Mouse (Mus musculus) liver, embryonic 11.5 days (tissue): ENCODE measurements around the gene Piga. TPM values are rescaled to one million over a fixed set of nuclear protein-coding genes. Genes with fewer than 3 reads are reported as not detected.

Source experiments
- ATAC-seq: fragments of 200-750 bp; cut with Nextera tagmentation; replicated peaks from 2 replicates; pipeline ENCODE4 v1.8.0; 2017; ENCODE audit warnings: moderate number of reproducible peaks, mild to moderate bottlenecking, moderate TSS enrichment, moderate library complexity; ENCODE audit not compliant: low FRiP score
- DNase-seq: peaks from one replicate; pipeline ENCODE4 v3.0.0-alpha.2; 2017; ENCODE audit warnings: low spot score
- H3K27ac ChIP-seq: fragments of 300-500 bp; sonication (generic); 2 replicates; pipeline ENCODE4 v1.5.1; 2014; ENCODE audit warnings: mild to moderate bottlenecking, low read depth, low read length, control low read depth
- H3K27me3 ChIP-seq: fragments of 300-500 bp; sonication (generic); replicated peaks from 2 replicates; pipeline ENCODE4 v1.6.1; 2014; ENCODE audit warnings: low read length, mixed read lengths; ENCODE audit not compliant: control insufficient read depth, insufficient read depth
- H3K36me3 ChIP-seq: fragments of 300-500 bp; sonication (generic); 2 replicates; pipeline ENCODE4 v1.6.1; 2014; ENCODE audit warnings: mild to moderate bottlenecking, low read length, moderate library complexity, mixed read lengths; ENCODE audit not compliant: control insufficient read depth, insufficient read depth
- H3K4me1 ChIP-seq: fragments of 300-500 bp; sonication (generic); replicated peaks from 2 replicates; pipeline ENCODE4 v1.6.1; 2014; ENCODE audit warnings: low read length, mixed read lengths; ENCODE audit not compliant: control insufficient read depth, insufficient read depth
- H3K4me2 ChIP-seq: fragments of 300-500 bp; sonication (generic); 2 replicates; pipeline ENCODE4 v1.6.1; 2014; ENCODE audit warnings: mild to moderate bottlenecking, control low read depth, moderate library complexity
- H3K4me3 ChIP-seq: fragments of 300-500 bp; sonication (generic); 2 replicates; pipeline ENCODE4 v1.5.1; 2014; ENCODE audit warnings: low read depth, low read length, control low read depth
- H3K9ac ChIP-seq: fragments of 300-500 bp; sonication (generic); 2 replicates; pipeline ENCODE4 v1.6.1; 2014; ENCODE audit warnings: low read depth, low read length, control low read depth
- H3K9me3 ChIP-seq: fragments of 300-500 bp; sonication (generic); 2 replicates; pipeline ENCODE4 v1.6.1; 2016; ENCODE audit warnings: low read length, inconsistent platforms, mixed read lengths; ENCODE audit not compliant: control insufficient read depth
- WGBS: fragments of 180-500 bp; shearing (Covaris S2); extraction: QIAGEN DNeasy Blood & Tissue Kit; methylation state at CpG from one replicate; pipeline ENCODE4 v1.1.7; 2014; 5-methylcytosine and 5-hydroxymethylcytosine counted together
- polyA plus RNA-seq: library from polyadenylated mRNA; unstranded; fragments of >200 nt; fragmentation: Nextera tagmentation; extraction: Ambion mirVana; gene quantifications from 2 replicates; pipeline ENCODE4 v1.2.1, GENCODE M21; 2014

The Piga gene
- polyA plus RNA-seq, 1 experiment from 2014 or later: 28.1 TPM

- 70% methylated on average over 2 of the region's 2 CpGs for WGBS
- no peak overlapping the region for H3K27ac ChIP-seq
- no peaks in the 10 kb centered on the region for H3K9me3 ChIP-seq
- H3K9ac ChIP-seq: no peak overlapping the region
- no peaks in the 10 kb centered on the region for H3K36me3 ChIP-seq
- H3K4me3 ChIP-seq: no peak overlapping the region
- H3K27me3 ChIP-seq: no peaks in the 10 kb centered on the region; the same call in none of the 2 replicates
- no peak for ATAC-seq
- DNase-seq: no peak
- H3K4me1 ChIP-seq: no peaks in the 10 kb centered on the region
- no peak overlapping the region for H3K4me2 ChIP-seq
Observed at GRCm38 (mm10) chrX:164440140-164440539, 20.6 kb downstream of the Piga start.

- Histone ChIP-seq H3K9ac (no peak overlapping the region), H3K4me3 (no peak overlapping the region), H3K4me2 (no peak overlapping the region), H3K9me3 (no peaks in the 10 kb centered on the region), H3K4me1 (no peaks in the 10 kb centered on the region), H3K36me3 (no peaks in the 10 kb centered on the region), H3K27ac (no peak overlapping the region), H3K27me3 (no peaks in the 10 kb centered on the region; the same call in none of the 2 replicates)
- 79% methylated on average over 3 of the region's 3 CpGs for WGBS
- ATAC-seq (no peak), DNase-seq (no peak)
Observed at GRCm38 (mm10) chrX:164440703-164441102, 21.1 kb downstream of the Piga start.

- Histone ChIP-seq H3K36me3 (no peaks in the 10 kb centered on the region), H3K4me2 (no peak overlapping the region), H3K4me1 (no peaks in the 10 kb centered on the region), H3K27me3 (no peaks in the 10 kb centered on the region; the same call in none of the 2 replicates), H3K9ac (no peak overlapping the region), H3K4me3 (no peak overlapping the region), H3K9me3 (no peaks in the 10 kb centered on the region; the same call in 1 of the 2 replicates), H3K27ac (no peak overlapping the region)
- ATAC-seq (no peak), DNase-seq (no peak)
- WGBS: 80% methylated on average over 3 of the region's 3 CpGs
Observed at GRCm38 (mm10) chrX:164441306-164441705, 21.7 kb downstream of the Piga start.

GRCm38 (mm10) chrX:164445601-164446000 lies 26.0 kb downstream of the Piga start:
- DNase-seq (no peak), ATAC-seq (no peak)
- H3K9me3 ChIP-seq: no peaks in the 10 kb centered on the region; the same call in 1 of the 2 replicates
- no peaks in the 10 kb centered on the region; the same call in none of the 2 replicates for H3K27me3 ChIP-seq
- H3K4me1 ChIP-seq: no peaks in the 10 kb centered on the region; the same call in none of the 2 replicates
- H3K9ac ChIP-seq: no peak overlapping the region
- H3K36me3 ChIP-seq: no peaks in the 10 kb centered on the region
- no peak overlapping the region for H3K4me2 ChIP-seq
- no peak overlapping the region for H3K4me3 ChIP-seq
- H3K27ac ChIP-seq: no peak overlapping the region
- 75% methylated on average over 12 of the region's 12 CpGs for WGBS

- ATAC-seq (no peak), DNase-seq (no peak)
- Histone ChIP-seq H3K4me1 (no peaks in the 10 kb centered on the region; the same call in none of the 2 replicates), H3K27me3 (no peaks in the 10 kb centered on the region; the same call in none of the 2 replicates), H3K36me3 (no peaks in the 10 kb centered on the region), H3K27ac (no peak overlapping the region), H3K9ac (no peak overlapping the region), H3K4me2 (no peak overlapping the region), H3K4me3 (no peak overlapping the region), H3K9me3 (no peaks in the 10 kb centered on the region; the same call in 1 of the 2 replicates)
- WGBS: 73% methylated on average over 10 of the region's 10 CpGs
Observed at GRCm38 (mm10) chrX:164446106-164446551, 26.5 kb downstream of the Piga start.

- ATAC-seq (peak; percentile 53; the same call in 1 of the 2 replicates), DNase-seq (no peak)
- Histone ChIP-seq H3K36me3 (no peaks in the 10 kb centered on the region), H3K4me3 (no peak overlapping the region), H3K27me3 (no peaks in the 10 kb centered on the region; the same call in 1 of the 2 replicates), H3K4me2 (peak overlapping the region; percentile 31; the same call in 1 of the 2 replicates), H3K4me1 (no peaks in the 10 kb centered on the region; the same call in none of the 2 replicates), H3K9me3 (no peaks in the 10 kb centered on the region; the same call in 1 of the 2 replicates), H3K9ac (no peak overlapping the region), H3K27ac (peak overlapping the region; percentile 79)
- 73% methylated on average over 9 of the region's 9 CpGs for WGBS
Observed at GRCm38 (mm10) chrX:164446835-164447681, 27.5 kb downstream of the Piga start.

- ATAC-seq: peak; percentile 92
- no peak overlapping the region for H3K9ac ChIP-seq
- no peaks in the 10 kb centered on the region; the same call in 1 of the 2 replicates for H3K27me3 ChIP-seq
- DNase-seq: no peak
- peak overlapping the region; percentile 79; the same call in 1 of the 2 replicates for H3K27ac ChIP-seq
- H3K4me1 ChIP-seq: no peaks in the 10 kb centered on the region; the same call in none of the 2 replicates
- no peaks in the 10 kb centered on the region for H3K36me3 ChIP-seq
- H3K9me3 ChIP-seq: no peaks in the 10 kb centered on the region; the same call in 1 of the 2 replicates
- H3K4me2 ChIP-seq: peak overlapping the region; percentile 31; the same call in 1 of the 2 replicates
- WGBS: 48% methylated on average over 2 of the region's 2 CpGs
- no peak overlapping the region for H3K4me3 ChIP-seq
Observed at GRCm38 (mm10) chrX:164447682-164448071, 28.1 kb downstream of the Piga start.

GRCm38 (mm10) chrX:164449201-164449600 lies 29.6 kb downstream of the Piga start:
- Histone ChIP-seq H3K27me3 (no peaks in the 10 kb centered on the region), H3K36me3 (no peaks in the 10 kb centered on the region), H3K9me3 (no peaks in the 10 kb centered on the region; the same call in 1 of the 2 replicates), H3K4me3 (no peak overlapping the region), H3K9ac (no peak overlapping the region), H3K4me2 (no peak overlapping the region), H3K27ac (no peak overlapping the region), H3K4me1 (no peaks in the 10 kb centered on the region; the same call in none of the 2 replicates)
- WGBS: 29% methylated on average over 3 of the region's 3 CpGs
- no peak for DNase-seq
- ATAC-seq: no peak
